Mouse (Mus musculus): Measurements from ENCODE around the gene Klk14. TPM values are rescaled to one million over a fixed set of nuclear protein-coding genes. Genes with fewer than 3 reads are reported as not detected.

Klk14 gene
- total RNA-seq, 2 experiments from 2014 or later = not detected

GRCm38 (mm10) chr7:43713741-43714351 is 23.6 kb downstream of the Klk14 start:
- no peak for ATAC-seq (ENCODE audit: poor library complexity, severe bottlenecking)

Other genes starting within 250 kb of the Klk14 start
- not detected in 2 replicates for gene Cldnd2, start 249.6 kb upstream of the Klk14 start, total RNA-seq (2015)
- not detected in 2 replicates for gene Cldnd2, start 249.6 kb upstream of the Klk14 start, total RNA-seq (2017)
- 128 and 130 TPM in 2 replicates for gene Etfb, start 246.3 kb upstream of the Klk14 start, total RNA-seq (2015)
- gene Etfb, start 246.3 kb upstream of the Klk14 start, total RNA-seq (2017) = 201 and 203 TPM in 2 replicates
- gene Gm45233, start 246.3 kb upstream of the Klk14 start, total RNA-seq (2015) = not detected in 2 replicates
- gene Gm45233, start 246.3 kb upstream of the Klk14 start, total RNA-seq (2017) = 1.8 and 3.1 TPM in 2 replicates
- gene Vsig10l, start 227.3 kb upstream of the Klk14 start, total RNA-seq (2015) = 2.9 and 3.1 TPM in 2 replicates
- gene Vsig10l, start 227.3 kb upstream of the Klk14 start, total RNA-seq (2017) = 2.7 and 4.5 TPM in 2 replicates
- gene Iglon5, start 200.3 kb upstream of the Klk14 start, total RNA-seq (2015) = not detected in 2 replicates
- not detected in 2 replicates for gene Iglon5, start 200.3 kb upstream of the Klk14 start, total RNA-seq (2017)
- gene 4931406B18Rik, start 184.5 kb upstream of the Klk14 start, total RNA-seq (2015) = not detected in 2 replicates
- not detected in 2 replicates for gene 4931406B18Rik, start 184.5 kb upstream of the Klk14 start, total RNA-seq (2017)
- 80.0 and 80.1 TPM in 2 replicates for gene Cd33, start 146.0 kb upstream of the Klk14 start, total RNA-seq (2015)
- 36.3 and 48.1 TPM in 2 replicates for gene Cd33, start 146.0 kb upstream of the Klk14 start, total RNA-seq (2017)
- 6.3 and 8.1 TPM in 2 replicates for gene Zfp658, start 128.2 kb upstream of the Klk14 start, total RNA-seq (2015)
- 6.9 and 7.4 TPM in 2 replicates for gene Zfp658, start 128.2 kb upstream of the Klk14 start, total RNA-seq (2017)
- gene Zfp719, start 110.8 kb upstream of the Klk14 start, total RNA-seq (2015) = 7.1 and 13.3 TPM in 2 replicates
- gene Zfp719, start 110.8 kb upstream of the Klk14 start, total RNA-seq (2017) = 6.9 and 9.3 TPM in 2 replicates
- gene Zfp819, start 83.2 kb upstream of the Klk14 start, total RNA-seq (2015) = not detected in 2 replicates
- not detected in 2 replicates for gene Zfp819, start 83.2 kb upstream of the Klk14 start, total RNA-seq (2017)
- gene Ceacam18, start 55.7 kb upstream of the Klk14 start, total RNA-seq (2015) = not detected in 2 replicates
- not detected in 2 replicates for gene Ceacam18, start 55.7 kb upstream of the Klk14 start, total RNA-seq (2017)
- 41.6 and 46.2 TPM in 2 replicates for gene Siglece, start 30.3 kb upstream of the Klk14 start, total RNA-seq (2015)
- 22.1 and 29.7 TPM in 2 replicates for gene Siglece, start 30.3 kb upstream of the Klk14 start, total RNA-seq (2017)
- gene Ctu1, start 18.4 kb upstream of the Klk14 start, total RNA-seq (2015) = 4.7 and 5.3 TPM in 2 replicates
- gene Ctu1, start 18.4 kb upstream of the Klk14 start, total RNA-seq (2017) = 3.7 and 3.9 TPM in 2 replicates
- not detected in 2 replicates for gene Klk13, start 22.1 kb downstream of the Klk14 start, total RNA-seq (2015)
- not detected in 2 replicates for gene Klk13, start 22.1 kb downstream of the Klk14 start, total RNA-seq (2017)
- gene Klk12, start 78.5 kb downstream of the Klk14 start, total RNA-seq (2015) = not detected in 2 replicates
- gene Klk12, start 78.5 kb downstream of the Klk14 start, total RNA-seq (2017) = not detected in 2 replicates
- gene Klk11, start 84.2 kb downstream of the Klk14 start, total RNA-seq (2015) = not detected in 2 replicates
- gene Klk11, start 84.2 kb downstream of the Klk14 start, total RNA-seq (2017) = not detected in 2 replicates
- gene Klk10, start 90.6 kb downstream of the Klk14 start, total RNA-seq (2015) = not detected in 2 replicates
- not detected in 2 replicates for gene Klk10, start 90.6 kb downstream of the Klk14 start, total RNA-seq (2017)
- not detected in 2 replicates for gene Klk9, start 101.5 kb downstream of the Klk14 start, total RNA-seq (2015)
- not detected in 2 replicates for gene Klk9, start 101.5 kb downstream of the Klk14 start, total RNA-seq (2017)
- 10.4 and 13.7 TPM in 2 replicates for gene Klk8, start 107.2 kb downstream of the Klk14 start, total RNA-seq (2015)
- gene Klk8, start 107.2 kb downstream of the Klk14 start, total RNA-seq (2017) = 5.0 and 10.2 TPM in 2 replicates
- not detected in 2 replicates for gene Klk7, start 120.9 kb downstream of the Klk14 start, total RNA-seq (2015)
- gene Klk7, start 120.9 kb downstream of the Klk14 start, total RNA-seq (2017) = not detected in 2 replicates
- gene Klk6, start 134.1 kb downstream of the Klk14 start, total RNA-seq (2015) = not detected in 2 replicates
- gene Klk6, start 134.1 kb downstream of the Klk14 start, total RNA-seq (2017) = not detected in 2 replicates
- not detected in 2 replicates for gene Klk5, start 151.6 kb downstream of the Klk14 start, total RNA-seq (2015)
- gene Klk5, start 151.6 kb downstream of the Klk14 start, total RNA-seq (2017) = not detected in 2 replicates
- not detected in 2 replicates for gene Klk4, start 190.7 kb downstream of the Klk14 start, total RNA-seq (2015)
- gene Klk4, start 190.7 kb downstream of the Klk14 start, total RNA-seq (2017) = not detected in 2 replicates
- gene Klk15, start 243.3 kb downstream of the Klk14 start, total RNA-seq (2015) = 0.55 TPM in 1 of 2 replicates, not detected in the other
- not detected in 2 replicates for gene Klk15, start 243.3 kb downstream of the Klk14 start, total RNA-seq (2017)